Mouse (Mus musculus) liver, adult (tissue): ENCODE measurements around the gene Wee2.

Experiments
- GATA4 ChIP-seq: IDR thresholded peaks from 2 replicates; pipeline ENCODE4 v1.6.1; 2014; ENCODE audit warnings: mild to moderate bottlenecking, low read length; ENCODE audit not compliant: insufficient replicate concordance

Gene Wee2

GRCm38 (mm10) chr6:40438936-40439335 lies at the start of gene Wee2:
TSS of gene Wee2 (plus strand) at chr6:40439088.
- TF ChIP-seq GATA4: no peak

- no peak for TF ChIP-seq GATA4
Measured at GRCm38 (mm10) chr6:40390975-40391374, 47.9 kb upstream of the Wee2 start.

GRCm38 (mm10) chr6:40393213-40393612 lies 45.7 kb upstream of the Wee2 start:
- TF ChIP-seq GATA4: no peak

GRCm38 (mm10) chr6:40402031-40402430 lies 36.9 kb upstream of the Wee2 start:
- no peak for TF ChIP-seq GATA4

- TF ChIP-seq GATA4: no peak
Measured at GRCm38 (mm10) chr6:40403640-40404285, 35.1 kb upstream of the Wee2 start.

GRCm38 (mm10) chr6:40411085-40411484 lies 27.8 kb upstream of the Wee2 start:
- no peak for TF ChIP-seq GATA4

GRCm38 (mm10) chr6:40413046-40413445 lies 25.8 kb upstream of the Wee2 start:
- no peak for TF ChIP-seq GATA4

GRCm38 (mm10) chr6:40413565-40413964 lies 25.3 kb upstream of the Wee2 start:
- TF ChIP-seq GATA4: no peak

- no peak for TF ChIP-seq GATA4
Measured at GRCm38 (mm10) chr6:40415799-40416198, 23.1 kb upstream of the Wee2 start.

GRCm38 (mm10) chr6:40418386-40418785 lies 20.5 kb upstream of the Wee2 start:
- no peak for TF ChIP-seq GATA4

- no peak for TF ChIP-seq GATA4
Measured at GRCm38 (mm10) chr6:40421099-40421498, 17.8 kb upstream of the Wee2 start.

- TF ChIP-seq GATA4: no peak
Measured at GRCm38 (mm10) chr6:40423013-40423412, 15.9 kb upstream of the Wee2 start.

- TF ChIP-seq GATA4: no peak
Measured at GRCm38 (mm10) chr6:40423774-40424173, 15.1 kb upstream of the Wee2 start.

- no peak for TF ChIP-seq GATA4
Measured at GRCm38 (mm10) chr6:40427441-40427840, 11.4 kb upstream of the Wee2 start.

GRCm38 (mm10) chr6:40428696-40429095 lies 10.2 kb upstream of the Wee2 start:
- no peak for TF ChIP-seq GATA4

- no peak for TF ChIP-seq GATA4
Measured at GRCm38 (mm10) chr6:40429521-40429931, 9.4 kb upstream of the Wee2 start.

- TF ChIP-seq GATA4: no peak
Measured at GRCm38 (mm10) chr6:40430251-40430650, 8.6 kb upstream of the Wee2 start.

GRCm38 (mm10) chr6:40430878-40431277 lies 8.0 kb upstream of the Wee2 start:
- no peak for TF ChIP-seq GATA4

- TF ChIP-seq GATA4: no peak
Measured at GRCm38 (mm10) chr6:40431356-40431755, 7.5 kb upstream of the Wee2 start.
